Mouse (Mus musculus) megakaryocyte, embryonic 14.5 days (primary cell): Measurements from ENCODE around the gene Fli1.

Experiments used
- FLI1 ChIP-seq: IDR thresholded peaks from 2 replicates; pipeline ENCODE4 v1.6.1; 2012; ENCODE audit warnings: low read length, inconsistent platforms, mixed read lengths
- GATA1 ChIP-seq: IDR thresholded peaks from 3 replicates; pipeline ENCODE4 v1.6.1; 2012; ENCODE audit warnings: mixed read lengths, low read length, inconsistent platforms, borderline replicate concordance

DNA sequence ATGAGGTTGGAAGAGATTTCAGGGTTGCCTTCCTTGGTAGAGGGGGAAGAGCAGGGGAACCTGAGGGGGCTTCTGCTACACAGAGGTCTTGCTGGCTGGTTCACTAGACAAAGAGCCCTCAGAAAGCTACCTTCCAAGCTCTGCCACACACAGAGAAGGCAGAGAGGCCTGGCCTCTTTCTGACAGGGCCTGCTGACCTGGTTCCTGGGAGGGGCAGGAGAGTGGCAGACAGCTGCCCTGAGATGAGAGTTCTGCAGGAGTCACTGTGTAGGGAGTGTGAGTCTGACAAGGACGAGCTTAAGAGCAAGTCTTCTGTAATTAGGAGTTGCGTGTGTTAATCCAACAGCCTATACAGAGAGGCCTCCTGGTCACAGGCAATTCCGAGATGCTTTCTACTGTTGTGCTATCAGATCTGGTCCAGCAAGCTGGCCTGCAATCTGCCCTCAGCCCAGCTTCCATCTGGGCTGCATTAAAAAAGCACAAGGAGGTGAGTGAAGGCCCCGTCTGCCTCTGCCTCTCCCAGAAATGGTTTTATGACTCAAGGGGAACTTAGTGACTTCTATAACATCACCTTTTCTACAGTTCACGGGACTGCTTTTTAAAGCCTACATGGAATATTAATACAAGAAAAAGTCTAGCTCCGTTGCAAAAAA is 28.1 kb downstream of the Fli1 start:
- no peak for TF ChIP-seq GATA1
- TF ChIP-seq FLI1 = no peak
